Mouse (Mus musculus) liver, embryonic 14.5 days (tissue): ENCODE data around the gene Mamdc4.

Experiments used
- CTCF ChIP-seq: IDR thresholded peaks from 2 replicates; pipeline ENCODE4 v1.5.1; 2016; ENCODE audit warnings: antibody characterized with exemption, low read depth, control low read depth
- EP300 ChIP-seq: IDR thresholded peaks from 2 replicates; pipeline ENCODE4 v1.6.1; 2016; ENCODE audit warnings: antibody characterized with exemption, low read depth

DNA sequence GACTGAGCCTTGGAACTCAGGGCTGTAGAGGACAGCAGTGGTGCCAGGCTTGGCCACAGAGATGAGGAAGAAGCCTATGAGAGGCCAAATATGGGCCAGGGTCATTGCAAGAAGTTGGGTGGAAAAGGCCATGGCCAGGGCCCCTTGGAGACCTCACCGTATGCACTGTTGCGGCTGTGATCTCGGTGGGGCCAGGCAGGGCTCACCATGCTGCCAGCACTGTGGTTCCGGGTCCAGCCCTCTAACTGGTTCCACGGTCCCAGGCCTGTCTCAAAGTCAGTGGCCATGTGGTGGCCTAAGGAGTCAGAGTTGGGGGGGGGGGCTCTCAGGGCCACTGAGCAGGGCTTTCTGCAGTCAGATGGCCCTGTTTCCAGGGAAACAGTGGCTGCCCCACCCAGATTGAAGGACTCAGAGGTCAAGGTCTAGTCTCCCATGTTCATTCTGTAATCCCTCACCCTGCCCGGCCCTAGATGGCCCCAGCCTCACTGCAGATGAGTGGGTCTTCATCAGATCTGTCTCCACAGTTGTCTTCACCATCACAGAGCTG lies 6.1 kb downstream of the Mamdc4 start:
- no peak for TF ChIP-seq EP300
- no peak for TF ChIP-seq CTCF
